Mouse (Mus musculus) adrenal gland, adult 2 months (tissue): ENCODE measurements at regions not wholly inside any gene's neighbourhood (a gene's known extent, or its start where the extent isn't known, plus 50 kb on each side); places are given as distances from the start of the nearest gene placed in this dataset.

Source experiments
- DNase-seq: peaks from one replicate; pipeline ENCODE4 v3.0.0; 2021

DNA sequence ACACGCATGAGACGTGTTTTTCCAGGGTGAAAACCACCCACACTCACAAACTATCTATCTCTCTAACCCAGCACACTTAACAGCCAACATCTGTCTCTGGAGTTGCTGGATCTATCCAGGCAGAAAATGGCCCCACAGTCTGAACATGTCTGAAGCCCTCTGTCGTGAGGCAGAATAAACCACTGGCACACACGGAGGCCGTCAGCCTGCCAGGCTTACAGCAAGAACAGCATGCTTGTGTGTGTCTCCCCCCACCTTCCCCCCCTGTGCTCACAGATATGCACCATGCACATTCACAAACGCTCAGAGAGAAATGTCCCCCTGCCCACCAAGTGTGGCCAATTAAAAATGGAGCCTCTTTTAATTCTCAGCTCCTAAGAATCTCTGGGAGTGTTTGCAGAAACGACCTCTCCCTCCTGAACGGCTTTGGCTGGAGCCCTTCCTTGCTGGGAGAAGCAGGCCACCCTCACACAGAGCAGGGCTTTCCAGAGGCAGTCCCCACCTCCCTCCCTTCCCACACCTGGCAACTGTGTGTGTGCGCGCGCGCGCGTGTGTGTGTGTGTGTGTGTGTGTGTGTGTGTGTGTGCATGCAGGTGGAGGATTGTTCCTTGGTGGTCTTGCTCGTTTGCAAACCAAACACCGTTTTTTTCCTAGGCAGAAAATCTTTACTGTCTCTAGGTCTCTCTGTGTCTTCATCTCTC is 88.7 kb downstream of the Edn3 start:
- no peak for DNase-seq

DNA sequence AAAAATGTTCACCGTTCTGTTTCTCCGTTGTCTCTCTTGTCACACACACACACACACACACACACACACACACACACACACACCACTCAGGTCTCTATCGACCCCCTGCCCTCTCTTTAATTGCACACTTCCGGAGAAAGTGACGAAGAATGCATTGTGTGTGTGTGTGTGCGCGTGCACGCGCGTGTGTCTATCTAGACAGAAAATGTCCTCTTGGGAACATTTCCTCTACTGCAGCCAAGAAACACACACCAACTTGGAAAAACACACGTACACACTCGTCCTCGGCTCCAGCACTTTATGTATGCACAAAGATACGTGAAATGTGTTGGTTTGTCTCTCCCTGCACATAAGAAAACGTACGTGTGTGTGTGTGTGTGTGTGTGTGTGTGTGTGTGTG is 90.4 kb downstream of the Edn3 start:
- no peak for DNase-seq

DNA sequence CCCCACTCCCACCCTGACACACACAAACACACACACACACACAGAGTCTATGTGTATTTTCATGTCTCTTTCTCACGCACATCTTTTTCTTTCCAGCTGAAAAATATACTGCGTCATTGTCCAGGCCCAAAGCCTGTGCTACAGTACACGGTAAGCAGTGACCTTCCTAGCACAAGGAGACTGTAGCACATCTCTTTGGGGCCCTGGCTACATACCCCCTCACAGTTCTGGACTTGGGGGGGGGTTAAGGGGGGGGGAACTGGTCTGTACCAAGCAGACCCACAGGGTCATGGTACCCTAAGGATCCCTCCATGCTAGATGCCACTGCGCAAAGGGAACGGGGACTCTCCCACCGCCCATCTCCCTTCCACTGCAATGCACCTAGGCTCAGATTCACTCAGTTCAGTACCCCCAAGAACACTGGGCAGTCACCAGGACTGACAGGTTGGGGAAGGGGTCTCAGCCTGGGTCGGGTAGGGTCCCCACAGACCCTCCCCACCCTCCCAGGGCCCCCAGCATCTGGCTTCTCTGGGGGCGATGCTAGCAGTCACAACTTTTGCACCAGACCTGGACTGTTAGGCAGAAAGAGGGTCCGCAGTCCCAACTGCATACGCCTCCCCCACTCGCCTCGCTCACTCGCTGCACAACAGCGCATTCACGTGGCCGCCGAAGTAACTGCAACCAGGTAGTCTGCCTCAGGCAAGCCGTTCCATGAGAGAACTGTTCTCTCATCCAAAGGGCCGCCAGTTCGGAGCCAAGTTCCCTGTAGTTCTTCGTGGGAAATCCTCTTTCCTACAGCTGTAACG is 91.3 kb downstream of the Edn3 start:
- peak; percentile 71 for DNase-seq

DNA sequence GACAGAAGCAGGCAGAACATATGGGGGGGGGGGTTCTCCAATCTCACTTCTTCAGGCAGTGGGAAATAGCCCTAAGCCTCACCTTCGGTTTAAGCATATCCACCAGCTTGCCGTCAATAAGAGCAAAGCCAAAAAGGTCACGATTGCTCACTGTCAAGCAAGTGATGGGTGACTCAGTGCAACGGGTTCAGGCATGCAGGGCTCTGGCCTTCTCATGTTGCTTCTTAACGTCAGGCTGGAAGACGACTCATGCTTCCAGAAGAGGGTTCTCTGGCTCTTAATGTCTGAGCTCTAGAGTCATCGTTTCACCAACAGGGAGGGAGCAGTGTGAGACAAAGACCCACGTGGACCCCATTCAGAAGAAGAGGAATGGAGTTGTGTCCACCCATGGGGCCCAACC is 93.4 kb downstream of the Edn3 start:
- peak; percentile 75 for DNase-seq

DNA sequence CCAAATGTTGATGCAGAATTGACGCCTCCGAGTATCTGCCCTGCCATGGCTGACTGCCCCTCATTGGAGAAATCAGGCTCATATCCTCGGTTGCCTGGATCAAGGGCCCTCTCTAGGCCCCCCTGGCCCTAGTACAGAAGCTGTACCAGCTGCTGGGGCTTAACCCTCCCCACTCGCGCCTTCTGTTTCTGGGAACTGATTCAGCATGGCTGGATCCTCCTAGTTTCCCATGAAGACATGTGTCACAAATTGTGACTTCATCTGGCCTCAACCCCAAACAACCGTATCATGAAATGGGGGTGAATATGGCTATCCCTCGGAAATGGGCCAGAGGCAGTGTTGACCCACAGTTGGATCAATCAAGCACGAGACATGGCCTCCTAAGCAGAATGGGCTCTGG is 95.1 kb downstream of the Edn3 start:
- DNase-seq = no peak

DNA sequence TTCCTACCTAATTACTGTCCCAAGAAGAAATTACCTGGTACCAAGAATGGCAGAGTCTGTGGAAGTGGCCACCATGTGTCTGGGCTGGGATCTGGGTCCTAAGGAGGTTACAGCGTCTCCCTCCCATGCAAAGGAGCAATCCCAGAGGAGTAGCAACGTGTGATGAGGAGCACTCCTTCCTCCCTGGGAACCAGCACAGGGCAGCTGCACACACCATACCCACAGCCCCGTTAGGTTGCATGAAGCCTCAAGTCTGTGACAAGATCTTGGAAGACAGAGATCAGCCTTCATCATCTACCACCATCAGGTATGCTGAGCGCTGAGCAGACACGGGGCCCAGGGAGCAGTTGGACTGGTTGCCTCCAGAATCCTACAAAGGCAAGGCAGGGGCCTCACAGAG is 95.7 kb downstream of the Edn3 start:
- no peak for DNase-seq

DNA sequence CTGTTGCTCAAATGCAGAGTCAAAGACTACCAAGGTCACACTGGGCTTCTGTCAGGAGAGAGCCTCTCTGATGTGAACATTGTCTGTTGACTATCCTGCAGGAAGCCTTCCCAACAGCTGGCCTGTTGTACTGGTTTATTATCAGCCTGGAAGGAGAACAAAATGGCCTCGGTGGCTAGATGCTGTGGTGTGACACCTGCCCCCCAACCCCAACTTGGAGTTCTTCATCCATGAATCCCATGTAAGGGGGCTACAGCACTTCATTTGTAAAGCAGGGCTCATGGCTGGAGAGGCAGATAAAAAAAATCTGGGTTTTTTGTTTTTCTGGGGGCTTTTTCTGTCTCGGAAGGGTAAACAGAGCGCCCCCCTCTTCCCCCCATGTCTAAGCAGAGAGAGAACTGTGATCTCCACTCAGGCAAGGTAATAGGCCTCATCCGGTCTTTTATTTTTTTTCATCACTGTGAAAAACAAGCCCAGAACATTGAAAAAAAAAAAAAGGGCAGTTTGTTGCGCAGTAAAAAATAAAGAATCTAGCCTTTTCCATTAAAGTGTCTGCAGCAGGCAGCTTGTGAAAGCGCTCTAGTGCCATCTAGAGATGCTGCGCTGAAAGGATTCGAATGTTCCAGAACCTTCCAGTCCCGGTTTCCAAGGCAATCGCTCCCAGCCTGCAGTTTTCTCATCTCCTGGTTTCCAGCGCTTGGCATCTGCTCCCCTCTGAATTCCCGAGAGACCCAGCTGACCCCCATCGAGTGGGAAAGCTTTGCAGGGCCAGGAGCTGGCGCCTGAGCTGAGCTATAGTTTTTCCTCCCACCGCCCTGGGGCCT is 97.8 kb downstream of the Edn3 start:
- peak; percentile 81 for DNase-seq

DNA sequence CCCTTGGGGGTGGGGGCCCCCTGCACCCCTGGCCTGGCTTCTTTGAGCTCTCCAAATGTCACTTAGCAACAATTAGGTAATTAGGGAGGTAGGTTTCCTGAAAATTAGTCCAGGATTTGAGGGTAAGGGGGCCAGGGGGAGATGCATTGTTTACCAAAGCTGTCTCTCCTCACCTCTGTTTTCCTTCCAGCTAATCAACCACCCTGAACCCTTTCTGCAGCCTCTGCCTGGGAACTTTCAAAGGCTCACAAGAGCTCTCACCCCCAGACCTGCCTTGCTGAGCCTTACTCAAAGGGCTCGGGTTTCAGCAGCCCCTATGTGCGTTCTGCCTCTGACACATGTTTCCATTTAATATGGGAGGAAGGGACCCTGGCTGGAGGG is 98.4 kb downstream of the Edn3 start:
- DNase-seq = no peak

DNA sequence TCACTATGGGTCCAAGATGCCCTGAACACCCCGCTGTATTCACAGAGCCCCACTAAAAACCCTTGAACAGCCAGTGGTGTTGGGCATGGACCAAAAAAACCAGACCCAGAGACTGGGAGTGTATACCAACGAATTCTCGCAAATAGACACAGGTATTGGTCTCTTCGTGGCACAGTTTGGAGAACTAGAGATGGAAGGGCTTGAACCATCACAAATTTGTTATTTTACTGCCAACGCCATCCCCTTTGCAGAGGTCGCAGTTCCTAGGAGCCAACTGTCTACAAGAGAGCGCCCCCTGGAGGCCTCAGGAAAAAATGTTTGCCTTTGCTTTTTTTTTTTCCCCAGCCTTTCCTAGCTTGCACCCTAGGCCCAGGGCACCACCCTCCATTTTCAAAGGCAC is 99.1 kb downstream of the Edn3 start:
- no peak for DNase-seq

DNA sequence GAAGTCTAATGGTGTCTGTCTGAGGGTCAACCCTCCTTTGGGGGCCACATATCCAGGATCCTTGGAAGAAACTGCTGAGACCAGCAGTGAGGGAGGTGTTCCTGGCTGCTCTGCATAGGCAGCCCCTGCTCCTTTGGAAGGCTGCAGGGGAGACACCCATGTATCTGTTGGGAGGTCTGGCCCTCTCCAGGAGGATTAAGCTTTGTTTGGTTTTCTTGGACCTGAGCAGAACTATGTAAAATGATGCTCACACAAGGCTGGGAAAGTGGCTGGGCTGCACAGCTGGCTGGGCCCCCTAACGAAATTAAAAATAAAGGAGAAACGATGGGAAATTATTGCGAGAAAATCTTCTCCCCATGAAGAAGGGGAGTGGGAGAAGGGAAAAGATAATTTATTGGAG is 104.2 kb downstream of the Edn3 start:
- no peak for DNase-seq

DNA sequence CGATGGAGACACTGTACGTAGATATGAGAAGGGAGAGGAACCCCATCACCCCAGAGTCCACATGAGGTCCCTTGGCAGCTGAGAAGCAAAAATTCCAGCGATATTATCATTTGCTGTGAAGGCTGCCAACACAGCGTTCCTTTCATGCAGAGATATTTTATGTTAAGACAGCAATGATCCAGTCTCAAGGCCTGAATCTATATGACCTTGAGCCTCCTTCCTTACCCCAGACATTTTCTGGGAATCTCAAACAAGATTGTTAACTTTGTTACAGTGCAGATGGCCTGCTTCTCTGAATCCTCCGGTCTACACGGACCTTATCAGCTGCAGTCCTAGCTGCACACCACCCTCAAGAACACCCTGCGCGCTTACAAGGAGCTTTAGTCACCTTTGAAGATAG is 106.1 kb downstream of the Edn3 start:
- DNase-seq = no peak

DNA sequence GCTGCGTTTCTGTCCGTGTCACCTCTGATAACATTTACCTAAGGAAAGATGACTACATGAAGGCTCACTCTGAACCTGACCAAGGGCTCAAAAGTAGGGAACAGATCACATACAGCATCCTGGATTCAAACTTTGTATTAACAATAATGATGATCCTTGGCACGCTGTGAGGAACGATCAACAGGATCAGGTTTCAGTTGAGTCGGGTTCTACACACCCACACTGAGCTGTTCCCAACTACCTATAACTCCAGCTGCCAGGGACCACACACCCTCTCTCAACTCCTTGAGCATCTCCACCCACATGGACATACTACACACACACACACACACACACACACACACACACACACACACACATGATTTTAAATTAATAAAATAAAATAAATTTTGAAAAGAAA is 107.0 kb downstream of the Edn3 start:
- DNase-seq = no peak

DNA sequence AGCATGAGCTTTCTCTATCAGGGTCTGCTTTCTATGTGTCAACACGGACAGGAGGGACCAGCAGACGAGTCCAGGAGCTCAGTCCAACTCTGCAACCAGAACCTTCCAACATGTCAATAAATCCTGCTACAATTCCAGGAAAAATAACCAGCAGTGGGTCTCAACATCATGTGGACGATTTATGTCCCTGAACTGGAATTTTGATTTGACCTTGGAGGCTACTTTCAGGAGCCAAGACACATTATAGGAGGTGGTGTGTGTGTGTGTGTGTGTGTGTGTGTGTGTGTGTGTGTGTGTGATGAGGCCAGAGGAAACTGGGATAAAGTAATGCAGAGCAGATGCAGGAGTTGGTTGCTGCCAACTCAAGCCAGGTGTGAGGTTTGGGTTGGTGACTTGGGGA is 107.8 kb downstream of the Edn3 start:
- DNase-seq = no peak

DNA sequence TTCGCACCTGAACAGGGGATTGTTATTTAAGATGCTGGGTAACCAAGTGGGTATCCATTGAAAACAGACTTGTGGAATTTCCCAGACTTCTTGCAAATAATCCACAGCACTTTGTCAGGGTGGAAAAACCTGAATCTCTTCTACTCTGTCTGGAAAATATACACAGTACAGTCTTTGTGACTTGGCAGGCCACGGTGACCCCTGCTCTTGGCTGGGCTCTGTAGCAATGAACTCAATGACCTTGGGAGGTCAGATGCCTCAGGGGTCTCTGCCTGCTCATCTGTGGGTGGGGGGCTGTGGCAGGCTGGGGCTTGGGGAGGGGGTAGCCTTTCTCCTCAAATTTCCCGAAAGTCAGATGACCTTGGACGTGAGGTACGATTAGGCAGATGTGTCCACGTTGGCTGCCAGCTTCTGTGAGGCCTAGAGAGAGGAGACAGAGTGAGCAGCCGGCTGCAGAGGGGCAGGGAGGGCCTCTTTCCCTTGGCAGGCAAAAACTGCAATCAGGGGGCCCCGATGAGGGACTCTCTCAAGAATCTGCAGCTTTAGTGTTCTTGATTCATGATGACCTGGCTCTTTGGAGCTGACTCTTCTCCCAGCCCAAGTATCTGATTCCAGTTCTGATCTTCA is 108.4 kb downstream of the Edn3 start:
- no peak for DNase-seq

DNA sequence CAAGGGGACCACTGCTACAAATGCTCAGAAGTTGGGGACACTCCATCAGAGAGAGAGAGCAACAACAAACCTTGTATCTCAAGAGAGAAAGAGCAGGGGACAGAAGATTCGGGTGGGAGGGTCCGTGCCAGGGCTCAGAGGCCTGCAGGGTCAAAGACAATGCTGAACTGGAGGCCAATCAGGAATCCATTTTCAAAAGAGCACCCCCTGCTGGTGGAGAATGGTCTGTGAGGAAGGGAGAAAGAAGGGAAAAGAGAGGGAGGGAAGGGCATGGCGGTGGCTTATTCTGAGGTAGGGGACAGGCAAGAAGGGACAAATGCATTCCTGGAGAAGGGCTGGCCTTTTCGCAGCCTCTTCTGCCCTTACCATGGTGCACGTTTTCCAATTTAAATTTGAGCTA is 109.9 kb downstream of the Edn3 start:
- no peak for DNase-seq

DNA sequence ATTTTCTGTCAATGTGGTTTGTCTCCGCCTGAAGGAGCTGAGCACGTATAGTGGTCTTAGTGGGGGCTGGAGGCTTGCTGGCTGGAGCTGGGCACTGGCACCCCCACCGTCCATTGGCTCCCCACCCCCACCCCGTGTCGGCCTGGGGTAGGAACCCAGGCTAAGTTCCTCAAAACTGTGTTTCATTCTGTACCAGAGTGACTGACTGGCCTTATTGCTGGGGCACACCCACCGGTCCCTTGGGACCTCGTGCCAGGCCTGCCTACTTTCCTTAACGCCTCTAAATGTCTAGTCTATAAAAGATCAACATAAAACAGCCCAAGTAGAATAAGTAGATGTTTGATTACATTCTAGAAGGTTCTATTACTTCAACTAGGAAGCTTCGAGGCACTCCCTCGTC is 110.8 kb downstream of the Edn3 start:
- no peak for DNase-seq

DNA sequence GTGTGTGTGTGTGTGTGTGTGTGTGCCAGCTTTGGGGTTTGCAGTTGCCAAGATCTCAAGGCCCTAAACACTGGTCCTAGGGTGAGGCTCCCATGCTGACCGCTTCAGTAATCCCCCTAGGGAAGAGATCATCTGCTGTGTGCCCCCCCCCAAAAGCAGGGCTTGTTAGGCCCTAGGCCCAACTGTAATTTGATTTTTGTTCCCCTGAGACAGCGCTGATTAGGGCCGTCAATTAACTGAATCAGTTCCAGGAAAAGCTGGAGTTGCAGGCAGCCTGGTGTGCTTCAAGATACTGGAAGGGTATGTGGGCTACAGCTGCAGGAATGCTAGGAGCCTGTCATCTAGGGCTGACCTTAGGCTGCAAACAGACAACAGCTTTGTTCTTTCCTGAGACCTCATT is 111.4 kb downstream of the Edn3 start:
- no peak for DNase-seq

DNA sequence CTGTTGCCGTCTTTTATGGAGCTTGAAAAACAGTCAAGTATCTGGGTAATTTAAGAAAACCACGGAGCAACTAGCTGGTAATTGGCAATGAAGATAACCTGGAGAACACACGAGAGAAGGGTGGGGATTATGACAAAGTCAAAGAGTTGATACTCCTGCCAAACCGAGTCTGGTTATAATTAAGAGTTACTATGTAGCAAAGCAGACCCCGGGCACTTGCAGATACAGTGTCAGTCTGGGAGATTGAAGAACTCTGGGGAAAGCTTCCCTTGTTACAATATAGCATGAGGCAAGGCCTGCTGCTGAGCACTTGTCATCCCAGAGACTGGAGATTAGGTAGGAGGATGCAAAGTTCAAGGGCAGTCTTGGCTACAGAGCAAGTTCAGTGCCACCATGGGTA is 116.5 kb downstream of the Edn3 start:
- no peak for DNase-seq

DNA sequence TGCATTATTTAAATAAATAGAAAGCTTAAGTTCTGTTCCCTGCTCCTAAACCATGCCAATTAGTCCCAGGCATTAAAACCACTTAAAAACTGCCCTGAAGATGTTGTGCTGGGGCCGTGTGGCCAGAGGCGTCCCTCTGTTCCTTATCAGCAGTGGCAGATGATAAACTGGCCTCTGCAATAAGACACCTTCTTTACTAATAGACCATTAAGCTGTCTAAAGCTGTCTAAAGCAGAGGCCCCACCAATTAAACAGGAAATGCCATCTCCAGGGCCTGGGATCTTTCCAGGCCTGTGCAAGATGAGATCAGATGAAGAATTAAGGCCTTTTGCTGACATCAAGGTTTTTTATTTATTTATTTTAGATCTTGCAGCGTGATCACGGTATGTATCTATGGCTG is 118.6 kb downstream of the Edn3 start:
- DNase-seq = no peak

DNA sequence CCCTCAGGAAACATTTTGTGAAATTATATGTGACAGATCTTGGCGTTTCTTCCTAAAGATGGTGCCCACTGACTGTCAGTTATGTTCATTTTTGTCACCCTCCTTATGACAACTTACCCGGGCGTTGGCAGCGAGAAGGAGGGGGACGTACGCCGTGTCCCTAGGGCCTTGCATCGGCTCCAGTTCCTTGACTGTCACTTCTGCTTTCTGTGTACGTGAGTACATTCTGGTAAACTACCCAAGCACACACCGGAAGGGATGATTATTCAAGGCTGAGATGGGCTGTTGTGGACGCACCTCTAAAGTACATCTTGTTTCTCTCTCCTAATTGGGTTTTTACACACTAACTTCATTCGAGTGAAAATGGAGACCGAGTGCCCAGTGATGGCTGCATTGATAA is 120.2 kb downstream of the Edn3 start:
- no peak for DNase-seq

DNA sequence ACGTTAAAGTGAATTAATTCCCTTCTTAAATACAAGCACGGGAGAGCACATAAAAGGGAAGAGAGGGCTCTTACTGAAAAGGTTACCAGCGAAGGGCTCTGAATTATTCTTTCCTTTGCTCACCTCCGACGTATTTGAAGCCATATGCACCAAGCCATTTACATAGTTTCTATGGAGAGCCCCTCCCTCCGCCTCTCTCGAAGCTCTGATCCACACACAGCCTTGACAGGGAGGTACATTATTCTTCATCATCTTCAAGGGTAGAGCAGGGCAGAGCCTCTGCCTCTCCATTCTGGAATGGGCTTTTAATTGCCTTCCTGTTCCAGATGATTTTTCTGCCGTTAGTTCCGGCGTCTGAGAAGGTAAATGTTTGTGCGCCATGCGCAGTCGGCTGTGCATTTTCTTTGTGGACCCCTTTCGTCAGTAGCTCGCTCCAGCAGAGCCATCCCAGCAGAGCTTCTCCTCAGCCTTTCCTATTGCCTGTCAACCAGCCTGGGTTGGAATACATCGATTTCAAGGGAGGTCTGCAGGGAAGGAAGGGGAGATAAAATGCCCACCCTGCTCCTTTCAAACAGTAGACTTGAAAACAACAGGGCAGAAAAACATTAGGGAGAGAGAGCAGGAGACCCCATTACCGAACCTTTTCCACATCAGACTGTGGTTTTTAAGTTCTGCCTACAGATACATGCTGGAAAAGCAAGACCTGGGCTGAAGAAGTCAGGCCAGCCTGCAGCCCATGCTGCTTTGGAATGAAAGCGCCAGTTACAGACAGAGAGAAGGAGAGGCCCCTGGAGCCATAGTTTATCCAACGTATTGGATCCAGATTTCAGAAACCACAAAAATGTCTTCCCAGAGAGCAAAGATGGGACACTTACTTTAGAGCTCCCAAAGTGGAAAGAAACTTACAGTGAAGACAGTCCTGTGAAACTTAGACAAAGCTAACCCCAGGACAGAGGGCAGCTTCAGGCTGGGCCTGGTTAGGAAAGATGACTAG is 124.1 kb downstream of the Edn3 start:
- no peak for DNase-seq
